Mouse (Mus musculus): Measurements from ENCODE around the gene Gramd1b. TPM values are rescaled to one million over a fixed set of nuclear protein-coding genes. Genes with fewer than 3 reads are reported as not detected.

Gene Gramd1b
- polyA plus RNA-seq, 1 experiment from 2014 or later = 6.5 TPM

- H3K36me3 ChIP-seq (ENCODE audit: control insufficient read depth, insufficient read depth, low read length) = no peaks in the 10 kb centered on the region
- WGBS = under 1% methylated on average over 39 of the region's 42 CpGs
Observed at GRCm38 (mm10) chr9:40269103-40269861, 261.9 kb downstream of the Gramd1b start, which contains the start of gene Scn3b. TSS of gene Scn3b (plus strand) at chr9:40269217.

GRCm38 (mm10) chr9:40268748-40269102 lies 262.5 kb downstream of the Gramd1b start:
- H3K4me3 ChIP-seq (ENCODE audit: control insufficient read depth in 1 of 2, insufficient read depth in 1 of 2, low read depth in 1 of 2, low read length in 2 of 2) = peak overlapping the region; percentile 30 to 33; a peak in 3 of 4 replicates
- no peaks in the 10 kb centered on the region for H3K36me3 ChIP-seq (ENCODE audit: control insufficient read depth, insufficient read depth, low read length)
- no peak overlapping the region for H3K9ac ChIP-seq (ENCODE audit: low read length)
- WGBS = 16% methylated on average over 4 of the region's 4 CpGs
- H3K4me2 ChIP-seq (ENCODE audit: low read length) = peak overlapping the region; percentile 69
- H3K27ac ChIP-seq (replicated peaks in 1 of 2; ENCODE audit: control insufficient read depth in 1 of 2, insufficient read depth in 1 of 2, low read depth in 2 of 2, low read length in 2 of 2) = no peak overlapping the region
- H3K9me3 ChIP-seq (ENCODE audit: control insufficient read depth, low read length) = no peaks in the 10 kb centered on the region
- H3K27me3 ChIP-seq (ENCODE audit: control insufficient read depth, insufficient read depth, low read length) = peaks cover 24% of the 10 kb centered on the region
- H3K4me1 ChIP-seq (ENCODE audit: control insufficient read depth in 2 of 2, insufficient read depth in 2 of 2, low read length in 2 of 2) = peaks cover 10 to 12% of the 10 kb centered on the region in 2 experiments
- peak; percentile 20; the same call in 1 of the 2 replicates for ATAC-seq (ENCODE audit: insufficient number of reproducible peaks, insufficient read depth, low FRiP score, low read depth)

More at GRCm38 (mm10) chr9:40269103-40269861, 261.9 kb downstream of the Gramd1b start, which contains the start of gene Scn3b:
- peak; percentile 64 for ATAC-seq (ENCODE audit: insufficient number of reproducible peaks, insufficient read depth, low FRiP score, low read depth)
- peaks cover 10 to 12% of the 10 kb centered on the region in 2 experiments for H3K4me1 ChIP-seq (ENCODE audit: control insufficient read depth in 2 of 2, insufficient read depth in 2 of 2, low read length in 2 of 2)
- H3K9ac ChIP-seq (ENCODE audit: low read length) = no peak within 1 kb of the TSS
- peak within 1 kb of the TSS; percentile 30 to 33 for H3K4me3 ChIP-seq (ENCODE audit: control insufficient read depth in 1 of 2, insufficient read depth in 1 of 2, low read depth in 1 of 2, low read length in 2 of 2)
- peaks cover 24% of the 10 kb centered on the region for H3K27me3 ChIP-seq (ENCODE audit: control insufficient read depth, insufficient read depth, low read length)
- peak within 1 kb of the TSS; percentile 69 for H3K4me2 ChIP-seq (ENCODE audit: low read length)
- H3K27ac ChIP-seq (replicated peaks in 1 of 2; ENCODE audit: control insufficient read depth in 1 of 2, insufficient read depth in 1 of 2, low read depth in 2 of 2, low read length in 2 of 2) = no peak within 1 kb of the TSS
- H3K9me3 ChIP-seq (ENCODE audit: control insufficient read depth, low read length) = no peaks in the 10 kb centered on the region

DNA sequence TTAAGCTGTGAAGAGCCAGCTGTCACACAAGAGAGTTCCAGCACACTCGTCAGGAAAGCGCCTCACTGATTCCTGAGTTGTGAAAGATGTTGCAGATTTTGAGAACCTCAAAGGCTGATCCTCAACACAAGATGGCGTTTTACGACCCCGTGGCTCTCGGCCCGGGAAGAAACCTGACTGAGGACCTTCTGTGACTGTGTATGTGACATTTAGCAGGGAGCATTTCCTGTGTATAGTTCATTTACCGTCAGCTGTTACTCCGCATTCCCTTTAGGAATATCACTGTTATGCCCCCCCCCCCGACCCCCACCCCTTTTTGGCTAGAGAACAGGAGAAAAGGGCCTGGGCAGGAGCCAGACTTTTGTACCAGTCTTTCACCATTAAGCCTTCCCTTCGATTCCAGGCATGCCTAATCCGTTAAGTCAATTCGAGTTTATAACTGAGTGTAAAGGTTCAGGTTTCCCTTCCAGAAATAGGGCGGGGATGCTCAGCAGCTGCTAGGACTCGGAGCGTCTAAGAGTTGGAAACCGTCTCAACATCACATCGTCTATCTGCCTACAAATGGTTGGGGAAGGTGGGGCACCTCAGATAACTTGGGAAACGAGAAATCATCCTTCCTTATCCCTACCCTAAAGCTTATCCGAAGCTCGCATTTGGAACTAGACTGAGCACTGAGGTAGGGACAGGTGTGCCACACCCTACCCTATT lies 263.0 kb downstream of the Gramd1b start:
- no peak overlapping the region for H3K4me3 ChIP-seq (ENCODE audit: control insufficient read depth in 1 of 2, insufficient read depth in 1 of 2, low read depth in 1 of 2, low read length in 2 of 2)
- peaks cover 10 to 12% of the 10 kb centered on the region in 2 experiments for H3K4me1 ChIP-seq (ENCODE audit: control insufficient read depth in 2 of 2, insufficient read depth in 2 of 2, low read length in 2 of 2)
- H3K27me3 ChIP-seq (ENCODE audit: control insufficient read depth, insufficient read depth, low read length) = peaks cover 24% of the 10 kb centered on the region
- H3K9me3 ChIP-seq (ENCODE audit: control insufficient read depth, low read length) = no peaks in the 10 kb centered on the region
- no peak for ATAC-seq (ENCODE audit: insufficient number of reproducible peaks, insufficient read depth, low FRiP score, low read depth)
- 20% methylated on average over 21 of the region's 21 CpGs for WGBS
- no peak overlapping the region for H3K9ac ChIP-seq (ENCODE audit: low read length)
- H3K36me3 ChIP-seq (ENCODE audit: control insufficient read depth, insufficient read depth, low read length) = no peaks in the 10 kb centered on the region
- H3K27ac ChIP-seq (replicated peaks in 1 of 2; ENCODE audit: control insufficient read depth in 1 of 2, insufficient read depth in 1 of 2, low read depth in 2 of 2, low read length in 2 of 2) = no peak overlapping the region
- no peak overlapping the region for H3K4me2 ChIP-seq (ENCODE audit: low read length)

- H3K36me3 ChIP-seq (ENCODE audit: control insufficient read depth, insufficient read depth, low read length) = no peaks in the 10 kb centered on the region
- peaks cover 0 to 8% of the 10 kb centered on the region in 2 experiments; a peak in 3 of 4 replicates for H3K4me1 ChIP-seq (ENCODE audit: control insufficient read depth in 2 of 2, insufficient read depth in 2 of 2, low read length in 2 of 2)
- WGBS = 37% methylated on average over 6 of the region's 6 CpGs
- no peaks in the 10 kb centered on the region for H3K9me3 ChIP-seq (ENCODE audit: control insufficient read depth, low read length)
- H3K9ac ChIP-seq (ENCODE audit: low read length) = no peak overlapping the region
- peaks cover 15% of the 10 kb centered on the region; the same call in 1 of the 2 replicates for H3K27me3 ChIP-seq (ENCODE audit: control insufficient read depth, insufficient read depth, low read length)
- no peak overlapping the region for H3K4me2 ChIP-seq (ENCODE audit: low read length)
- no peak overlapping the region for H3K27ac ChIP-seq (replicated peaks in 1 of 2; ENCODE audit: control insufficient read depth in 1 of 2, insufficient read depth in 1 of 2, low read depth in 2 of 2, low read length in 2 of 2)
- H3K4me3 ChIP-seq (ENCODE audit: control insufficient read depth in 1 of 2, insufficient read depth in 1 of 2, low read depth in 1 of 2, low read length in 2 of 2) = no peak overlapping the region
- ATAC-seq (ENCODE audit: insufficient number of reproducible peaks, insufficient read depth, low FRiP score, low read depth) = no peak
Observed at GRCm38 (mm10) chr9:40263874-40264273, 267.3 kb downstream of the Gramd1b start.

DNA sequence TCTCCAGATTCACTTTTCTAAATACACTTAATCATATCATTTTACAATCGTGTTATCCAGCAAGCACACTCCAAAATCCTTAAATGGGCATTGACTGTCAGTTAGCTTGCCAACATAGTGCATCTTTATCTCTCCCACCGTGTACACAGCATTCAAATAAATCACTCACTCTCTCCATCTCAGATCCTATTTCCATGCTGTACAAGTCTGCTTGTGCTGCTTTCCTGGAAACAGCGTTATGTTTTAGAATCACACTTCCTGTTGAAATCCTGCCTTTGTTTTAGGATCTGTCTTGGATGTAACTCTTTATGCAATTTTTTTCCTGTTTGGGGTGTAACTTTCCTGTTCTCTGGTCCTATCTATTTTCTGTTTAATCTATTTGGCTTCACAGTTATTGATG lies 278.7 kb downstream of the Gramd1b start:
- H3K27ac ChIP-seq (replicated peaks in 1 of 2; ENCODE audit: control insufficient read depth in 1 of 2, insufficient read depth in 1 of 2, low read depth in 2 of 2, low read length in 2 of 2) = no peak overlapping the region
- 44% methylated on average over 3 of the region's 3 CpGs for whole genome bisulfite sequencing
- no peaks in the 10 kb centered on the region; a peak in 1 of 4 replicates for H3K4me1 ChIP-seq (ENCODE audit: control insufficient read depth in 2 of 2, insufficient read depth in 2 of 2, low read length in 2 of 2)
- no peaks in the 10 kb centered on the region for H3K27me3 ChIP-seq (ENCODE audit: control insufficient read depth, insufficient read depth, low read length)
- no peaks in the 10 kb centered on the region for H3K36me3 ChIP-seq (ENCODE audit: control insufficient read depth, insufficient read depth, low read length)
- no peak for ATAC-seq (ENCODE audit: insufficient number of reproducible peaks, insufficient read depth, low FRiP score, low read depth)
- H3K9ac ChIP-seq (ENCODE audit: low read length) = no peak overlapping the region
- no peak overlapping the region for H3K4me3 ChIP-seq (ENCODE audit: control insufficient read depth in 1 of 2, insufficient read depth in 1 of 2, low read depth in 1 of 2, low read length in 2 of 2)
- H3K9me3 ChIP-seq (ENCODE audit: control insufficient read depth, low read length) = peaks cover 5% of the 10 kb centered on the region; the same call in 1 of the 2 replicates
- H3K4me2 ChIP-seq (ENCODE audit: low read length) = no peak overlapping the region

DNA sequence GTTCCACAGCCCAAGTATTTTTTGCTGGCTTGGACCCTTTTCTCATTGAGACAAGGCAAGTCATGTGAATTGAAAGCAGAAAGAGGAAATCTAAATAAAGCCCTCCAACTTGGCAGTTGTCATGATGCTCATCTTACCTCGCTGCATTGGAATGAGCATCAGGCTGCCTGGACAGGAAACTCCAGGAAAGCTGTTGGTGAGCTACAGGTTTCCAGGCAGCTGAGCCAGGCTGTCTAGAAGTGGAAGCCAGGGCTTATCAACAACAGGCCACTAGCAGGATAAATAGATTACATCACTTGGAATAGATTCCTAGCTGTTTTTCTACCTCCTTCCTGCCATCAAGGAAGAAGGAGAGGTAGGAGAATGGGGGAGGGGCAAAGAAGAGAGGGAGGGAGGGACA lies 282.1 kb downstream of the Gramd1b start:
- no peak for ATAC-seq (ENCODE audit: insufficient number of reproducible peaks, insufficient read depth, low FRiP score, low read depth)
- peaks cover 4 to 13% of the 10 kb centered on the region in 2 experiments; a peak in 2 of 4 replicates for H3K4me1 ChIP-seq (ENCODE audit: control insufficient read depth in 2 of 2, insufficient read depth in 2 of 2, low read length in 2 of 2)
- no peak overlapping the region for H3K4me3 ChIP-seq (ENCODE audit: control insufficient read depth in 1 of 2, insufficient read depth in 1 of 2, low read depth in 1 of 2, low read length in 2 of 2)
- H3K27ac ChIP-seq (replicated peaks in 1 of 2; ENCODE audit: control insufficient read depth in 1 of 2, insufficient read depth in 1 of 2, low read depth in 2 of 2, low read length in 2 of 2) = no peak overlapping the region
- WGBS = 13% methylated on average over 1 of the region's 1 CpGs
- H3K9me3 ChIP-seq (ENCODE audit: control insufficient read depth, low read length) = peaks cover 5% of the 10 kb centered on the region; the same call in 1 of the 2 replicates
- no peak overlapping the region for H3K4me2 ChIP-seq (ENCODE audit: low read length)
- H3K27me3 ChIP-seq (ENCODE audit: control insufficient read depth, insufficient read depth, low read length) = no peaks in the 10 kb centered on the region
- no peak overlapping the region for H3K9ac ChIP-seq (ENCODE audit: low read length)
- H3K36me3 ChIP-seq (ENCODE audit: control insufficient read depth, insufficient read depth, low read length) = no peaks in the 10 kb centered on the region

GRCm38 (mm10) chr9:40246702-40247101 lies 284.5 kb downstream of the Gramd1b start:
- peaks cover 5% of the 10 kb centered on the region; the same call in 1 of the 2 replicates for H3K9me3 ChIP-seq (ENCODE audit: control insufficient read depth, low read length)
- peaks cover 4 to 13% of the 10 kb centered on the region in 2 experiments; a peak in 2 of 4 replicates for H3K4me1 ChIP-seq (ENCODE audit: control insufficient read depth in 2 of 2, insufficient read depth in 2 of 2, low read length in 2 of 2)
- H3K27ac ChIP-seq (replicated peaks in 1 of 2; ENCODE audit: control insufficient read depth in 1 of 2, insufficient read depth in 1 of 2, low read depth in 2 of 2, low read length in 2 of 2) = 0 out of 4 replicates have a peak overlapping the region, but pooled peaks of 1 of the 2 experiments have one; percentile 16
- no peak overlapping the region for H3K4me2 ChIP-seq (ENCODE audit: low read length)
- no peak overlapping the region for H3K9ac ChIP-seq (ENCODE audit: low read length)
- H3K36me3 ChIP-seq (ENCODE audit: control insufficient read depth, insufficient read depth, low read length) = no peaks in the 10 kb centered on the region
- ATAC-seq (ENCODE audit: insufficient number of reproducible peaks, insufficient read depth, low FRiP score, low read depth) = no peak
- H3K27me3 ChIP-seq (ENCODE audit: control insufficient read depth, insufficient read depth, low read length) = no peaks in the 10 kb centered on the region
- 32% methylated on average over 6 of the region's 6 CpGs for WGBS
- no peak overlapping the region for H3K4me3 ChIP-seq (ENCODE audit: control insufficient read depth in 1 of 2, insufficient read depth in 1 of 2, low read depth in 1 of 2, low read length in 2 of 2)

Measured in heart, embryonic 14.5 days (tissue).